Mouse (Mus musculus): ENCODE data around the gene Muc4. TPM values are rescaled to one million over a fixed set of nuclear protein-coding genes. Genes with fewer than 3 reads are reported as not detected.

The Muc4 gene
- total and polyA plus RNA-seq, 3 experiments, result 0.11 TPM; not detected in 2

GRCm38 (mm10) chr16:32803252-32803853 is 67.7 kb downstream of the Muc4 start:
- no peaks in the 10 kb centered on the region for H3K36me3 ChIP-seq (replicated peaks)
- no peaks in the 10 kb centered on the region for H3K9me3 ChIP-seq (replicated peaks)
- peaks cover 57% of the 10 kb centered on the region for H3K4me1 ChIP-seq (ENCODE audit: insufficient read depth, low read depth, low read length)
- no peak overlapping the region for H3K4me3 ChIP-seq (ENCODE audit: low read depth, low read length)
- DNase-seq (ENCODE audit: low spot score), result no peak
- peaks cover 33% of the 10 kb centered on the region for H3K27me3 ChIP-seq (ENCODE audit: insufficient read depth, low read length)
- TF ChIP-seq TAL1 (conservative IDR thresholded peaks at IDR 0.05; ENCODE audit: low read depth, low read length) (no peak), GATA2 (IDR thresholded peaks at IDR 0.05; ENCODE audit: borderline replicate concordance, low read depth, low read length) (no peak), POLR2AphosphoS5 (IDR thresholded peaks at IDR 0.05; ENCODE audit: insufficient replicate concordance, low read depth, low read length) (no peak), CTCF (IDR thresholded peaks at IDR 0.05; ENCODE audit: low read depth, low read length) (no peak), GATA1 (IDR thresholded peaks at IDR 0.05; ENCODE audit: borderline replicate concordance, low read length) (no peak)
- ATAC-seq (ENCODE audit: extremely low read depth, insufficient number of reproducible peaks, low FRiP score, poor library complexity, severe bottlenecking), result no peak

- H3K27me3 ChIP-seq (ENCODE audit: insufficient read depth, low read length), result peaks cover 31% of the 10 kb centered on the region
- no peaks in the 10 kb centered on the region for H3K36me3 ChIP-seq (replicated peaks)
- no peak overlapping the region for H3K4me3 ChIP-seq (ENCODE audit: low read depth, low read length)
- no peak for DNase-seq (ENCODE audit: low spot score)
- peaks cover 56% of the 10 kb centered on the region for H3K4me1 ChIP-seq (ENCODE audit: insufficient read depth, low read depth, low read length)
- no peak for TF ChIP-seq CTCF (IDR thresholded peaks at IDR 0.05; ENCODE audit: low read depth, low read length)
- TF ChIP-seq POLR2AphosphoS5 (IDR thresholded peaks at IDR 0.05; ENCODE audit: insufficient replicate concordance, low read depth, low read length), result no peak
- TF ChIP-seq GATA1 (IDR thresholded peaks at IDR 0.05; ENCODE audit: borderline replicate concordance, low read length), result no peak
- TF ChIP-seq TAL1 (conservative IDR thresholded peaks at IDR 0.05; ENCODE audit: low read depth, low read length), result no peak
- no peak for TF ChIP-seq GATA2 (IDR thresholded peaks at IDR 0.05; ENCODE audit: borderline replicate concordance, low read depth, low read length)
- H3K9me3 ChIP-seq (replicated peaks), result no peaks in the 10 kb centered on the region
- ATAC-seq (ENCODE audit: extremely low read depth, insufficient number of reproducible peaks, low FRiP score, poor library complexity, severe bottlenecking), result no peak
Measured at GRCm38 (mm10) chr16:32803901-32804300, 68.2 kb downstream of the Muc4 start.

GRCm38 (mm10) chr16:32805151-32805550 is 69.5 kb downstream of the Muc4 start:
- H3K4me3 ChIP-seq (ENCODE audit: low read depth, low read length), result no peak overlapping the region

GRCm38 (mm10) chr16:32807408-32808185 is 71.9 kb downstream of the Muc4 start:
- ATAC-seq (ENCODE audit: extremely low read depth, insufficient number of reproducible peaks, low FRiP score, poor library complexity, severe bottlenecking) (no peak), DNase-seq (ENCODE audit: low spot score) (no peak)
- TF ChIP-seq TAL1 (conservative IDR thresholded peaks at IDR 0.05; ENCODE audit: low read depth, low read length) (no peak), GATA1 (IDR thresholded peaks at IDR 0.05; ENCODE audit: borderline replicate concordance, low read length) (no peak), GATA2 (IDR thresholded peaks at IDR 0.05; ENCODE audit: borderline replicate concordance, low read depth, low read length) (no peak), POLR2AphosphoS5 (IDR thresholded peaks at IDR 0.05; ENCODE audit: insufficient replicate concordance, low read depth, low read length) (no peak), CTCF (IDR thresholded peaks at IDR 0.05; ENCODE audit: low read depth, low read length) (no peak)
- Histone ChIP-seq H3K27me3 (ENCODE audit: insufficient read depth, low read length) (peaks cover 34% of the 10 kb centered on the region), H3K9me3 (replicated peaks) (no peaks in the 10 kb centered on the region), H3K36me3 (replicated peaks) (no peaks in the 10 kb centered on the region), H3K4me1 (ENCODE audit: insufficient read depth, low read depth, low read length) (peaks cover 40% of the 10 kb centered on the region), H3K4me3 (ENCODE audit: low read depth, low read length) (peak overlapping the region; percentile 27; the same call in 1 of the 2 replicates)

More at GRCm38 (mm10) chr16:32805151-32805550, 69.5 kb downstream of the Muc4 start:
- no peak for ATAC-seq (ENCODE audit: extremely low read depth, insufficient number of reproducible peaks, low FRiP score, poor library complexity, severe bottlenecking)
- H3K9me3 ChIP-seq (replicated peaks), result no peaks in the 10 kb centered on the region
- no peak for DNase-seq (ENCODE audit: low spot score)
- H3K27me3 ChIP-seq (ENCODE audit: insufficient read depth, low read length), result peaks cover 28% of the 10 kb centered on the region
- TF ChIP-seq TAL1 (conservative IDR thresholded peaks at IDR 0.05; ENCODE audit: low read depth, low read length) (no peak), GATA1 (IDR thresholded peaks at IDR 0.05; ENCODE audit: borderline replicate concordance, low read length) (no peak), GATA2 (IDR thresholded peaks at IDR 0.05; ENCODE audit: borderline replicate concordance, low read depth, low read length) (no peak), POLR2AphosphoS5 (IDR thresholded peaks at IDR 0.05; ENCODE audit: insufficient replicate concordance, low read depth, low read length) (no peak), CTCF (IDR thresholded peaks at IDR 0.05; ENCODE audit: low read depth, low read length) (no peak)
- no peaks in the 10 kb centered on the region for H3K36me3 ChIP-seq (replicated peaks)
- H3K4me1 ChIP-seq (ENCODE audit: insufficient read depth, low read depth, low read length), result peaks cover 56% of the 10 kb centered on the region

GRCm38 (mm10) chr16:32810321-32810720 is 74.6 kb downstream of the Muc4 start, which contains the start of gene Smbd1:
TSS of gene Smbd1 (minus strand) at chr16:32810477.
- Histone ChIP-seq H3K4me1 (ENCODE audit: insufficient read depth, low read depth, low read length) (peaks cover 44% of the 10 kb centered on the region), H3K9me3 (replicated peaks) (no peaks in the 10 kb centered on the region), H3K36me3 (replicated peaks) (no peaks in the 10 kb centered on the region), H3K27me3 (ENCODE audit: insufficient read depth, low read length) (peaks cover 36% of the 10 kb centered on the region), H3K4me3 (ENCODE audit: low read depth, low read length) (no peak within 1 kb of the TSS)
- no peak for ATAC-seq (ENCODE audit: extremely low read depth, insufficient number of reproducible peaks, low FRiP score, poor library complexity, severe bottlenecking)
- TF ChIP-seq GATA2 (IDR thresholded peaks at IDR 0.05; ENCODE audit: borderline replicate concordance, low read depth, low read length) (no peak), TAL1 (conservative IDR thresholded peaks at IDR 0.05; ENCODE audit: low read depth, low read length) (no peak), CTCF (IDR thresholded peaks at IDR 0.05; ENCODE audit: low read depth, low read length) (no peak), POLR2AphosphoS5 (IDR thresholded peaks at IDR 0.05; ENCODE audit: insufficient replicate concordance, low read depth, low read length) (no peak), GATA1 (IDR thresholded peaks at IDR 0.05; ENCODE audit: borderline replicate concordance, low read length) (no peak)
- DNase-seq (ENCODE audit: low spot score), result no peak

GRCm38 (mm10) chr16:32812888-32813361 is 77.2 kb downstream of the Muc4 start:
- H3K27me3 ChIP-seq (ENCODE audit: insufficient read depth, low read length), result peaks cover 44% of the 10 kb centered on the region
- H3K4me1 ChIP-seq (ENCODE audit: insufficient read depth, low read depth, low read length), result peaks cover 21% of the 10 kb centered on the region
- TF ChIP-seq GATA1 (IDR thresholded peaks at IDR 0.05; ENCODE audit: borderline replicate concordance, low read length) (no peak), CTCF (IDR thresholded peaks at IDR 0.05; ENCODE audit: low read depth, low read length) (peak; percentile 82), POLR2AphosphoS5 (IDR thresholded peaks at IDR 0.05; ENCODE audit: insufficient replicate concordance, low read depth, low read length) (no peak), GATA2 (IDR thresholded peaks at IDR 0.05; ENCODE audit: borderline replicate concordance, low read depth, low read length) (no peak), TAL1 (conservative IDR thresholded peaks at IDR 0.05; ENCODE audit: low read depth, low read length) (no peak)
- peak; percentile 77 for DNase-seq (ENCODE audit: low spot score)
- no peak; the same call in 1 of the 2 replicates for ATAC-seq (ENCODE audit: extremely low read depth, insufficient number of reproducible peaks, low FRiP score, poor library complexity, severe bottlenecking)
- no peaks in the 10 kb centered on the region for H3K36me3 ChIP-seq (replicated peaks)
- H3K9me3 ChIP-seq (replicated peaks), result no peaks in the 10 kb centered on the region
- peak overlapping the region; percentile 44; the same call in 1 of the 2 replicates for H3K4me3 ChIP-seq (ENCODE audit: low read depth, low read length)

Data from G1E (cell line).